Mouse (Mus musculus) C2C12 (cell line): ENCODE data around the gene Gpr137b. TPM values are rescaled to one million over a fixed set of nuclear protein-coding genes. Genes with fewer than 3 reads are reported as not detected.
"Not testable (repeated sequence)": the region's sequence is repeated elsewhere in the genome, so short reads cannot be mapped to it uniquely, and the experiment has no call there.

Experiments
- H3K27me3 ChIP-seq: one replicate; pipeline ENCODE4 v1.6.1; 2011; ENCODE audit not compliant: control insufficient read depth, insufficient read depth, insufficient read length
- H3K36me3 ChIP-seq: one replicate; pipeline ENCODE4 v1.6.1; 2011; ENCODE audit not compliant: control insufficient read depth, insufficient read depth
- H3K4me3 ChIP-seq: one replicate; pipeline ENCODE4 v1.5.1; 2011; ENCODE audit warnings: mild to moderate bottlenecking, control low read depth; ENCODE audit not compliant: poor library complexity, insufficient read depth, severe bottlenecking
- H3K79me2 ChIP-seq: one replicate; pipeline ENCODE4 v1.6.1; 2011; ENCODE audit not compliant: control insufficient read depth, insufficient read depth
- H3K79me3 ChIP-seq: one replicate; pipeline ENCODE4 v1.6.1; 2011; ENCODE audit warnings: low read depth, control low read depth
- H3ac ChIP-seq: one replicate; pipeline ENCODE3; 2011; ENCODE audit warnings: low read depth; ENCODE audit not compliant: control insufficient read depth, insufficient read length
- CEBPB ChIP-seq: IDR thresholded peaks from one replicate; pipeline ENCODE4 v1.6.1; 2011; ENCODE audit warnings: low read depth, mild to moderate bottlenecking, control low read depth, moderate library complexity
- CTCF ChIP-seq: IDR thresholded peaks from one replicate; pipeline ENCODE4 v1.5.1; 2011; ENCODE audit not compliant: control insufficient read depth, insufficient read depth, insufficient read length
- FOSL1 ChIP-seq: IDR thresholded peaks from one replicate; pipeline ENCODE4 v1.8.0; 2011; ENCODE audit warnings: mild to moderate bottlenecking, low read length; ENCODE audit not compliant: poor library complexity, insufficient read depth, severe bottlenecking
- MAX ChIP-seq: IDR thresholded peaks from one replicate; pipeline ENCODE4 v1.6.1; 2011; ENCODE audit warnings: mild to moderate bottlenecking, control low read depth
- MYOD1 ChIP-seq: IDR thresholded peaks from one replicate; pipeline ENCODE4 v1.6.1; 2011; ENCODE audit warnings: low read depth; ENCODE audit not compliant: control insufficient read depth, insufficient read length
- MYOG ChIP-seq: IDR thresholded peaks from one replicate; pipeline ENCODE4 v1.6.1; 2011; ENCODE audit not compliant: control insufficient read depth, insufficient read length; ENCODE audit errors: extremely low read depth
- USF1 ChIP-seq: IDR thresholded peaks from one replicate; pipeline ENCODE4 v1.6.1; 2011; ENCODE audit warnings: low read depth, mild to moderate bottlenecking, control low read depth, moderate library complexity
- polyA plus RNA-seq: library from polyadenylated mRNA; unstranded; fragments of >200 nt; fragmentation: generic; extraction: Trizol; gene quantifications from one replicate; pipeline ENCODE4 v1.2.1, GENCODE M21; 2012; ENCODE audit warnings: missing spikeins

The Gpr137b gene
- polyA plus RNA-seq, 1 experiment = 19.6 TPM

DNA sequence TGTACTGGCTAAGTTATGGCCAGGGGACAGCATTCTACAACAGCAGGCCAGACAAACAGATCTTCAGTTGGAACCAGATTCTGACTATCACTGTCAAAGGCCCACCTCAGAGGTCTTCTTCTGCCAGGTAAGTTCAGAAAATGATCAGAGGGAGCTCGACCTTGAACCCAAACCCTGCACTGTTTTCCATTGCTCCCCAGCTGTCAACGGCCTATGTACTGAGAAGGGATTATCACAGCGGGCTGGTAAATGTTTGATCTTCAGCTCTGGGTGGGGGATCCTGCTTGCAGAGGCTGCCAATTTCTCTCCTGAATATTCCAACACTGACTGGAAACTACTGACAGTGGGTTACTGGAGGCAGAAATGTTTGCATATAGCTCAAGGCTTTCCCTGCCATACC is 20.4 kb upstream of the Gpr137b start:
- H3K4me3 ChIP-seq = no peak overlapping the region
- no peaks in the 10 kb centered on the region for H3K79me3 ChIP-seq
- TF ChIP-seq CEBPB = no peak
- TF ChIP-seq USF1 = no peak
- no peak for TF ChIP-seq MYOD1
- TF ChIP-seq CTCF = no peak
- no peak for TF ChIP-seq MAX
- TF ChIP-seq FOSL1 = no peak
- TF ChIP-seq MYOG = no peak
- no peaks in the 10 kb centered on the region for H3K79me2 ChIP-seq
- no peak overlapping the region for H3ac ChIP-seq
- no peaks in the 10 kb centered on the region for H3K27me3 ChIP-seq
- H3K36me3 ChIP-seq = no peaks in the 10 kb centered on the region

DNA sequence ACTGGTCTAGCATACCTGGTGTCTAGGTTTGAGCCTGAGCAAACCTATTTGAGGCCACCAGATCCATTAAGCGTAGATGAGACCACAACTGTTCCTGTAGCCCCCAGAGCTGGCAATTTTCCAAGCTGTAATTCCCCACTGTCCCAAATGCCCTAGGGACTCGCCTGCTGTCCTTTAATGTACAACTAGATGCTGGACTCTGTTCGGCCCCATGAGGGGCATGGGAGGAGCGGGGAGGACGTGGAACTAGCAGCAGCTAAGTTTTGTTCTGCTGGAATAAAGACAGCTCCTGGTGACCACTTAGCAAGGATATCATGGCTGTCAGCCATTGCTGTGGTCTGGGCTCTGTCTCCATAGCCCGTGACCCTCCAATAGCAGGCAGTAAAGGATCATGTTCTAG is 11.7 kb upstream of the Gpr137b start:
- H3ac ChIP-seq, H3K36me3 ChIP-seq, H3K79me3 ChIP-seq, H3K79me2 ChIP-seq, H3K4me3 ChIP-seq, H3K27me3 ChIP-seq: not testable (repeated sequence)

DNA sequence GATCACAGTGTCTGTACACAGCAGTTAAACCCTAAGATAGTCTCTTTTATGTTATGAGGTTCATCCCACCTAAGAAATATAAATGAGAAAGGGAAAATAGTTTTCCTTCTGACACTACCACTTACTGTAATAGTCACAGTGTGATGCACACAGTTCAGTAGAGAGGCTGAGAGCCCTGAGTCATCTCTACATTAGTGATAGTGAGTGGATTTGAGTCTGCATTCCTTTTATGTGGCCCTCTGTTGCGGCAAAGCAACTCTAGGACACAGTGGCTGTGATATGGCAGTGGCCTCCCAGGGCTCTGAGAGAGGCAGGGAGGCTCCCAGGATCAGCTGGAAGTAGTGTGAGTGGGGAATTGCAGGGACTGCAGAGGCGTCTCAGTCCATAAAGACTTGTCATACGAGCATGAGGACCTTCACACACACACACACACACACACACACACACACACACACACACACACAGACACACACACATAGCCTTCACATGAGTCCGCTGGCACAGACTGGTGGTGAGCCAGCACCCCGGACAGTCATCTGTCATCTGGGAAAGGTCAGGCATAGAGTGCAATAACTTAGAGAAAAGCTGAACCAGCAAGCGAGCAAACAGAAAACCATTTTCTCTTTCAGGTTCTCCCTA is 10.8 kb upstream of the Gpr137b start:
- H3K4me3 ChIP-seq, H3K36me3 ChIP-seq, H3K79me2 ChIP-seq, H3ac ChIP-seq, H3K79me3 ChIP-seq, H3K27me3 ChIP-seq: not testable (repeated sequence)

GRCm38 (mm10) chr13:13403839-13404238 is 10.0 kb upstream of the Gpr137b start:
- H3ac ChIP-seq, H3K4me3 ChIP-seq, H3K79me3 ChIP-seq, H3K79me2 ChIP-seq, H3K27me3 ChIP-seq, H3K36me3 ChIP-seq: not testable (repeated sequence)

GRCm38 (mm10) chr13:13403366-13403765 is 9.6 kb upstream of the Gpr137b start:
- not testable (repeated sequence) for H3K4me3 ChIP-seq, H3K36me3 ChIP-seq, H3K79me3 ChIP-seq, H3ac ChIP-seq, H3K27me3 ChIP-seq, H3K79me2 ChIP-seq

- H3K4me3 ChIP-seq, H3K36me3 ChIP-seq, H3ac ChIP-seq, H3K79me2 ChIP-seq, H3K79me3 ChIP-seq, H3K27me3 ChIP-seq: not testable (repeated sequence)
Measured at GRCm38 (mm10) chr13:13402818-13403217, 9.0 kb upstream of the Gpr137b start.

- not testable (repeated sequence) for H3K27me3 ChIP-seq, H3K36me3 ChIP-seq, H3K79me2 ChIP-seq, H3ac ChIP-seq, H3K79me3 ChIP-seq, H3K4me3 ChIP-seq
Measured at GRCm38 (mm10) chr13:13400851-13401250, 7.0 kb upstream of the Gpr137b start.

DNA sequence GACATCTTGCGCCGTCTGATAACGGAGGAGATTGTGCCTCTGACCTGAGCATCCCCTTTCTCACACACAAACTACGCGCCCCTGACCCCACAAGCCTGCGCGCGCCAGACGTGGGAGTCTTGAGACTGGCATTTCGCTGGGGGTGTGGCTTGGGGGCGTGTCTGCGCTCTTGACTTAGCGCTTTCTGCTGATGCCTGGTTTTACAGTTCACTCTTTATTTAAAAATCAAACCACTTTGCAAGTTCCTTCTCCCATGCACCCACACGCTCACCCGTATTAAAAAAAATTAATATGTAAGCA is 232 bp upstream of the Gpr137b start:
- H3K36me3 ChIP-seq, H3ac ChIP-seq, H3K79me3 ChIP-seq, H3K79me2 ChIP-seq, H3K27me3 ChIP-seq: not testable (repeated sequence)
- H3K4me3 ChIP-seq = peak overlapping the region; percentile 6

GRCm38 (mm10) chr13:13378168-13378859 is 15.5 kb downstream of the Gpr137b start:
- H3ac ChIP-seq, H3K36me3 ChIP-seq, H3K27me3 ChIP-seq, H3K4me3 ChIP-seq: not testable (repeated sequence)
- Histone ChIP-seq H3K79me2 (peaks cover 20% of the 10 kb centered on the region), H3K79me3 (peaks cover 14% of the 10 kb centered on the region)
